Mouse (Mus musculus): Measurements from ENCODE around the gene Wfdc12.

The Wfdc12 gene

DNA sequence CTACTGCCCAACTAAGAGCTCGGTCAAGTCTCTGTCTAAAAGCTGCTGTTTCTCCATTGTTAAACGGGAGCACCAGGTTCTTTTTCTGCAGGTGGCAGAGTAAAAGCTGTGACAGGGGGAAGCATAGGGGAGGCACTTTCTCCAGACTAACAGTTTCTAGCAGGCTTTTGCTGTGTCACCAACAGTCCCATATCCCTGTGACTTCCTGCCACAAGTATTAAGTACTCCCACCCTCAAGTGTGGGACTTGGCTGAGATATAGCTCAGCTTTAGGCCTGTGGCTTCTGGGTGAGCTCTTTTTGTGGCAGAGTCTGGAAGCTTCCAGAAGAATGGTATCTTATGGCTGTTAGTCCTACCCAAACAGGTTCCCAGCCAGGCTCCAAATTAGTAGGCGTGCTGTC is 14.6 kb downstream of the Wfdc12 start:
- no peak for DNase-seq

DNA sequence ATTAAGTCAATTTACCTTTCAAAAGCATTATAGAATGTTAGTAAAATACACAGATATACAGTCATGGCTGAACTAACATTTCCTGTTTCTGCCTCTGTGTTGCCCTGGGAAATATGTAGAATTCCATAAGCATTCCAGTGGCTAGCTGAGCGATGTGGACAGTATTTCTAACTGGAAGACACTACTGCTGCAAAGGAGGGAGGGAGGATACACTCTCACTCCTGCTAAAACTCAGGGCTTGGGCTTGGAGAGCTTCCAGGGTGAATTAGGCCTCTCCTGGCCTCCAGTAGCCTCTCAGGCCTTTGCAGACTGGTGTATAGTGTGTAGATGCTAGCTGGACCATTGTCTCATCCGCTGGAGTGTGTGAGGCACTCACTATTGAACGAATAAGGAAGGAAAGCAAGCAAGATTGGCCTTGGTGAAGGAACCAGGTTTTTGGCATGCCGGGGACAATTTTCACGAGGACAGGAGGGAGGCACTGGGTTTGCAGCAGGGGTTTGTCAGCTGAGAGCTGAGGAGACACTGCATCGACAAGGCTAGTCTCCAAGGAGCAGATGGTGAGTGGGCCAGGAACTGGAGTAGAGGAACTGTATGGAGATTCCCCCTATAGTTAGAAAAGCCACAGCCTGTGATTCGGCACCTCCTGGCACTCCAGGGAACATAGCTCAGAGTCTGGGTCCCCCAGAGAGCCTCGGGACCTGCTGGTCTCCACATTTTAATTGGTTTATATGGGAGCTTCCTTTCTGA is 15.6 kb downstream of the Wfdc12 start:
- no peak for DNase-seq

DNA sequence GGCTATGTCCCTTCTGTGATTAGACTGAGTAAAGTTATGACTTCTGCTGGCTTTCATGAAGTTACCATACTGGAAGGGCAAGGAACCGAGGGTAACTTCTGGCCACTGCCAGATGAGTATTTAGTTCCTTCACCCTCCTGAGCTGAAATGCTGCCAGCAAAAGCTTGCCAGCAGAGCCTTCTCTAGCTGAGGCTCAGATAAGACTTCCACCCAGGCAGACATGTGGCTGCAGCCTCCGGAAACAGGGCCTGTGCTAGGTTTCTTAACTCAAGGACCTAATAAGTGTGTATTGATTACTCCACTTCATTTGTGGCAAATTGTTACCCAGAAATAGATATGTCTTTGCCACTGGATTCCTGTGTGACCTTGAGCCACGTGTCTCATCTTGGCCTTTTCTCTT is 17.0 kb downstream of the Wfdc12 start:
- no peak for DNase-seq

DNA sequence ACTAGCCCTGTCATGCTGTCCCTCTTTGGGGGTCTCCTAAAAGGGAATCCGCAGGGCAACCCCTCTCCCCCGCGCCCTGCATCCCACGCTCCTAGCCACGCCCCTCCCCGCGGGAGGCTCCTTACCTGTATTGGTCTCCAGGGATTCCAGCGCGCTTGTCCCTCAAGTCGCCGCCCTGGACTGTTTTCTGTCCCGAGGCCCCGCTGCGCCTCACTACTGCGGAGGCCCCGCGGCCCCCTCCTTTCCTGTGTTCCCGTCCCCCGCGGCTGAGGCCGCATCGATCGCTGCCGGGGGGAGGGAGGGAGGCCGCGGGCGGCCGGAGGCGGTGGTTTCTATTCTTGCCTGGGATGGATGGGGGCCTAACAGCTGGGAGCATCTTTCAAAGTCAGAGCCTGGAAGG is 19.5 kb downstream of the Wfdc12 start, which contains the start of gene Kcns1:
Gene Kcns1, minus strand, starts transcription at position 212 of the 400 bp plus-strand sequence.
- DNase-seq: peak; percentile 39

DNA sequence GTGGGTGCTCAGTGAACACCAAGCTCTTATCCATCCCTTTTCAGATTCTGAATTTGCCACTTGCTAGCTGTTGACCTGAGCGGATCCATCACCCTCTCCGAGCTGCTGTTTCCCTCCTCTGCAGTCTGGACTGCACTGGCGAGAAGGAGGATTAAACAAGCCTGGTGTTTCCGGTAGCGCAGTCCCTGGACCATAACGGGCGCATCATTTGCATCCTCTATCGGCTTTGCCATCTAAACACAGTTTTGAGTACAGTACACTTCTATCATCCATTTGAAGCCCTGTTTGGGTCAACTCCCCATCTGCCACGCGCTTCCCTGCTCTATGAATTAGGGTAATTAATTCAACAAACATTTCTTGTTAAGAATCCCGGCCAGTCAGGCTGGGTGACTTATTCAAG is 20.1 kb downstream of the Wfdc12 start:
- DNase-seq: peak; percentile 30

DNA sequence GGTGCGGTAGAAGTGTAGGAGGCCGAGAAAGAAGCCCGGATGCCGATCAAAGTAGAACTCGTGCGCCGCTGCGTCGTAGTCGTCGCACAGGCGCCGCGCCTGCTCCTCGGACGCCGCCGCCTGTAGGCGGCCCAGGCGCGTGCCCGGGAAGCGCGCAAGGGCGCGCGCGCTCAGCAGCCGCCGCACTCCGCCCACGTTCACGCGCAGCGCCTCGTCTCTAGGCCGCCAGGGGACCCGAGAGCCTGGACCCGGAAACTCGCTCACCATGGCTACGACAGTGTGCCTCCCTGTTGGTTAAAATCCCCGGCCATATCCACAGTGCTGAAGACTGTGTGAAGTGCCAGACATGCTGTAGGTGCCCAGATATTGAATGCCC is 21.8 kb downstream of the Wfdc12 start:
- peak; percentile 54 for DNase-seq

DNA sequence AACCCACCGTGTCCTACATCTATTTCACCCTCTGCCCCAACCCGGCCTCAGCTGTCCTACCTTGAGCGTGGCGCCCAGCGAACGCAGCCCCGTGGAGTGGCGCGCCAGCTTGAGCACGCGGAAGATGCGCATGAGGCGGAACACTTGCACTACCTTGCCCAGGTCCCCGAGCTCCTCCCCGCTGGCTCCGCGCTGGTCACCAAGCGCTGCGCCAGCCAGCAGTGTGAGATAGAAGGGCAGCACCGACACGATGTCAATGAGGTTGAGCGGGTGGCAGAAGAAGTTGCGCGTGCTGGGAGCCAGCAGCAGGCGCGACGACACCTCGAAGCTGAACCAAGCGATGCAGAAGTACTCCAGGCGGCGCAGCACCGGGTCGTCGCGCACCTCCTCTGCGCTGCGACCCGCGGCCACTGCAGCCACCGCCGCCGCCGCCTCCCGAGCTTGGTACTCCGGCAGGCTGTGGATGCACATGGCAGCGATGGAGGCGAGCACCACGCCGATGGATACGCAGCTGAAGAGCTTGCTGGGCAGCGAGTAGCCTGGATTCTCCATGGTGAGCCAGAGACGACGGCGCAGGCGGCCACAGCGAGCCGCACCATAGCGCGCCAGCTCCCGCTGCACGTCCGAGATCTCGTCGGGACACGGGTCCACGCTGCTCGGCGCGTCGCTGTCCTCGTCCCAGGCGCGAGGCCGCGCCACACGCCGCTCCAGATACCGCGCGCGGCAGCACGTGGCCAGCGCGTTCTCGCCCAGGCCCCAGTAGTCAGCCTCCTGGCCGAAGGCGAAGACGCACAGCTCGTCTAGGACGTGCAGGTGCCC is 22.4 kb downstream of the Wfdc12 start:
- peak; percentile 26 for DNase-seq

DNA sequence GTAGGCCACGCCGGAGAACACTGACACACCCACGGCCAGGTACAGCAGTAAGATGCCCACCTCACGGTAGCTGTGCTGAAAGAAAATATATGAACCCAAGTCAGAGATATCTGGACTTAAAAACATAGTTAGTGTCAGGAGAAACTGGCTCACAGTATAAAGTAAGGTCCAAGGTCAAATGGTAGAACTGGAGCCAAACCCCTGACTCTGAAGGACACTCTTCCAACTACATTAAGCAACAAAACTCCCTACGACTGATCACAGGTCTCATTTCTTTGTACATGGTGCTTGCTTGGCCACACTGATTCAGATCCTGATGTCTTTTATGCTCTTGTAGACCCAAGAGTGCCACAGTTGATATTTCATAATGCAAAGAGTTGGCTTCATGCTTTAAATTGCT is 25.5 kb downstream of the Wfdc12 start:
- no peak for DNase-seq

DNA sequence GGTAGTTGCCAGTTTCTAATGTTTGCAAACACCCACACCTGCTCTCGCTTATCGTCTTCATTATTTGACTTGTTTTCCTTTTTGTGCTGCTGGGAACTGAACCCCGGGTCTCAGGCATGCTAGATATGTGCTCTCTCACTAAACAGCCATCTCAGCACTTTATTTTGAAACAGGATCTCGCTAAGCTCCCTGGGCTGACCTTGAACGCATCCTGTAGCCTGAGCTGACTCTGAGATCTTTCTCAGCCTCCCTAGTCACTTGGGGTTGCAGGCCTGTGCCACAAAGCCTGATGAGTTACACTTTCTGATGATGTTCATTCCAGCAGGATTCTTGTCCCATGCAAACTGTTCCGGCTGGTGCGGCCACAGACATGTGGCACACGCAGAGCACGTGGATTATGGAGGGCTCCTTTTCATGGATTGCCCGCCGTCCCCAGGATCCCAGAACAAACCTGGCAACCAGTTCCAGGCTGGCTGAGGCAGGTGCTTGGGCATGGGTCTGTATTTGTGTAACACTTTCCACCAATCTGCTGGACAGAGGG is 28.8 kb downstream of the Wfdc12 start:
- no peak for DNase-seq

DNA sequence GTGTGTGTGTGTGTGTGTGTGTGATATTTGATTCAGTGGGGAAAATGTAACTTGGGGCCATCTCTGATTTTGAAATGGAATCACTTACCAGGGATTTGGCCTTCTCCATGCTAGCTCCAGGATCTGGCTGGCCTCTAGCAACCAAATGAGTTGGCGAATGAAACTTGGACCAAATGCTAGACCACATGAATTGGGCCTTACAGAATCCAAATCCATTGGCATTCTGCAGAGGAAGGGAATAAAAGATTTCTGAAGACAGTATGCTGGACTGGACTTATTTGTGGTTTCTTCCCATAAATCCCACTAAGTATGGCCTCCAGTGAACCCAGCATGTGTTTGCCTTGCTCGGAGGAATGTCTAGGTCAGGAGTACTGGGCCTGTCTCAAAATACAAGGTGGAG is 31.6 kb downstream of the Wfdc12 start:
- no peak for DNase-seq

DNA sequence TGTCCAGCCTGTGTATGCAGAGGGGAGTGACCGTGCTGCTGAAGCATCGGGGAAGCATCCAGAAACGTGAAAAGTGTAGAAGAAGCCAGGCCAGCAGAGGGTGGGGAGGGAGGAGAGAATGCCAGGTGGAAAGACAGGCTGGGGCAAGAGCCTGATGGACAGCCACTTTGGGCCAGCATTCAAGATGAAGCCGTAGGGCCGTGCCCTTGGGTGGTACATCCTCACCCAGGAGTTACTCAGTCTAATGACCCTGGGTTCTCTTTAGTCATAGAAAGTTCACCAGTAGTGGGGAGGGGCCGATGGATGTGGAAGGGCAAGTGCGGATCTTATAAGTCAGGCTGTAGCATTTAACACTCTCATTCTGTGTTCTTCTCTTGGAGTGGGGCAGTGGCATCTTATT is 34.2 kb downstream of the Wfdc12 start:
- no peak for DNase-seq

DNA sequence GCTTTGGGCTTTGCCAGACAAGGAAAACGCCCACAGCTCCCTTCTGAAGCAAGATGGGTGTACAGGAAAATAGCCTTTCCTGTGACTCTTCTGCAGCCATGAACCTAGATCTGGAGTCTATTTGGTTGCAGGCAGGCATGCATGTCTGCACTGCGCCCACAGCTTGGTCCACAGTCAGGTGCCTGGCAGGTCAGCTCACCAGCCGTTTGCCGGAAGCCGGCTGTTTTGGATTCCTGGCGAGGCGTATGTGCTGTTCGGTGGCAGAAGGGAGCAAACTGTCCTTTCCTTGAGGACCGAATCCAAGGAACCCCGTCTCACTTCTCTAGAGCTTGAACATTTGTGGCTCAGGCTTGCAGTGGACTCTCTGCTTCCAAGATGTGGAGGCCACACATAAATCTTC is 36.4 kb downstream of the Wfdc12 start:
- no peak for DNase-seq

DNA sequence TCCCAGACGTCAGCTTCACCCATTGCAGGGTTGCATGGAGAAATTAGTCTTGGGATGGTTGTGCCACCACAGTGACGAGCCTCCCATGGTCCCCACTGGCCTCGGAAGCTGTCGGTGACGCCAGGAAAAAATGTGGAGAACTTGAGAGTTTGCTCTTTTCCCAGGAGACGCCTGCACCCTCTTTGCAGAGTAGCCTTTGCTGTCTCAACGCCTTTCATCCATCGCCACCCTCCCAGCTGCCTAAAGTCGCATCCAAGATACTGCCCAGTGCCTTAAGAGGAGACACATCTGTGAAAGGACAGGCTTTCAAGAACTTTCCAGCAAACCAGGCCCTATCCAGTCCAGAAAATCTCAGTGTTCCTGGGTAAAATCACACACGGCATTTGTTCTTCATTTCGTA is 38.1 kb downstream of the Wfdc12 start:
- DNase-seq: no peak

DNA sequence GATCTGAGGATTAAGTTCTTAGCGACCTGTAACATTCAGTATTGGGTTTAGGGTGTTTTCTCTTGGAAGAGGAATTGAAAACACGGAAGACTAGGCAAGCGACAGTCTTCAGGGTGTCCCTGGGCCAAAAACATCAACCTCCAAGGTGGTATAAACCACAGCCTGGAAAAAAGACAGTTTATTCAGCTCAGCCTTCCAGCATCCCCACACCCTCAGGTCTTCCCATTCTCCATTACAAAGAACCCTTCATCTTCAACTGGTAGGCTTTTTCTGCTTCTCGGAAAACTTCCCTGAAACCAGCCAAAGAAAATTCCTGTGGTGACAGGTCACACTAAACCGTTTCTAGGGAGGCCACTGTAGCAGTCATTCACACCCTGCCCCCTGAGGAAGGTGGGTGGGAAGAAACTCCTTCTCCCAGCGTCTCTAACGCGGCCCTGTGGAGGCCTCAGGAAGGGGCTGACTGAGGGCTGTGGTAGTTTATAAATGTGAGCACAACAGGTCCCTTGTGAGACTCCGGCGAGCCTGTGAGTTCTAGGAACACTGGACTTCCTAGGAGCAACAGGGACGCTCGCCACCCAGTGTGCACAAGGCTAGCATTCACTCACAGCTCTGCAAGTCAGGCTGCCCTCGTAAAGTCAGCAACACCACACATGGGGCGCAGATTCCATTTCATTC is 40.2 kb downstream of the Wfdc12 start:
- DNase-seq: peak; percentile 44

DNA sequence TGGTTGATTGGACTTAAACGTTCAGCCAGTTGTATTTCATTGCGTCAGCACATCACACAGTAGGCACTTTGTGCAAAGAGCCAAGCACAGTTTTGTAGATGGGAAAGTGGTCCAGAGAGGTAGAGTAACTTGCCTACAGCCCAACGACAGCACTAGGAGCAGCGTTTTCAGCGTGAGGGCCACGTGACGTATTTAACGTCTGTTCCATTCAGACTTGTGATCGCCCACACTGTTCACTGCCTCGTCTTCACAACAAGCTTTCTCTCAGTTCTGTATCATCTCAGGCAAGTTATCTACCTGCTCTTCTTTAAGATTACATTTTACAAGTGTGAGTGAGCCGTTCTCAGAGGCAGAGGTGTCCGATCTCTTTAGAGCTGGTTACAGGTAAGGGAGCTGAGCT is 43.9 kb downstream of the Wfdc12 start:
- no peak for DNase-seq

DNA sequence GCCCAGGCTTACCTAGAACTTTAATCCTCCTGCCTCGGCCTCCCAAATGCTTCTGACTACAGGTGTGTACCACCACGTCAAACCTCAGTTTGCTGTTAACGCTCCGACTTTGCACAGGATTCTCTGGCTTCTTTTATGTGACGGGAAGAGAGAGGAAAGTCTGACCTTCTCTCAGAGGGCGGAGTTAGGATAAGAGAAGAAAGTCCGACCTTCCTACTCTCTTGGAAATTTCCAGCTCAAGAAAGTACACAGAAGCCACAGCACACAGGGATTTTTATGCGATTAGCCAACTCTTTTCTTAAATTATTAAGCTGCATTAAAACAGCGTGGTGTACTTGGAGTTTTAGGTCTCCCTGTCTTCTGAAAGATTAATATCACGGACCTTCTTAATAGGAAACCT is 45.9 kb downstream of the Wfdc12 start:
- no peak for DNase-seq

DNA sequence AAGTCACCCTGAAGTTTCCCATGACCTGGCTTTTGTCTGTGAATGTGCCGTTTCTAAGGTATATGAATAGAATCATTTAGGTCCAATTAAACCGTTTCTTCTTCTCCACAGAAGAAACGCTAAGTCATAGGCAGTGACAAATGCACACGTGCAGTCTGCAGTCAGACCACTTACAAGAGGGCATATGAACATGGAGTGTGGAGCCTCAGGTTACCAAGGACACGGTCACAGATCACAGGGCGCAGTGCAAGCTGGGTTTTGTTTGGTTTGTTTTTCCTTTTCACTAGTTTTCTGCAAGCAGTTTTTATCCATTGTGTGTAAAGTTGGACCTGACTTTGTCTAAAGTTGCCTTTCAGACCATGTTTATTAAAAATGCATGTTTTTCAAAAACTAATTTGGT is 46.4 kb downstream of the Wfdc12 start:
- no peak for DNase-seq

DNA sequence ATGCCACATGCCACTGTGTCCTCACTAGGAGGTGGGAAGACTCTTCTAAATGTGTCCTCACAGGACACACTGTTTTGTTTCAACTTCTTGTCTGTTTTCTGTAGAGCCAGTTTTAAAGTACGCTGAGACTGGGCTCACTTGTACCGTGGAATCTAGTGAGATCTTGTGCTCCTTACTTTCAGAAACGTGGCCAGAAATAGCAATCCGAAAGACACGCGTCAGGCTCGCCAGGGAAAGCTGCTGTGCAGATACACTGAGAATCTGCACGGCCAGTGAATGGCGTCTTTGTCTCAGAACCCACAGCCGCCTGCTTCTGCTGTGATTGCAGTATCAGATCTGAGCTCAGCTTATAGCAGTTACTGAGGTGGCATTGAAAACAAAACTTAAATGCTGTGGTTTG is 48.4 kb downstream of the Wfdc12 start:
- DNase-seq: peak; percentile 43

Data from embryo, embryonic 11 days (tissue).